Mouse (Mus musculus): ENCODE results near the gene Fads2. TPM values are rescaled to one million over a fixed set of nuclear protein-coding genes. Genes with fewer than 3 reads are reported as not detected.
"Not testable (repeated sequence)": the region's sequence is repeated elsewhere in the genome, so short reads cannot be mapped to it uniquely, and the experiment has no call there.

Fads2 gene
- 100 to 1,000 TPM; 152 to 168 (median 162) TPM for total RNA-seq (2022)

- peak; percentile 88 to 89 for DNase-seq (ENCODE audit: low spot score in 2 of 2)
Measured at GRCm38 (mm10) chr19:10101341-10102053, at the start of gene Fads2. Gene Fads2, minus strand, starts transcription at chr19:10101746.

DNA sequence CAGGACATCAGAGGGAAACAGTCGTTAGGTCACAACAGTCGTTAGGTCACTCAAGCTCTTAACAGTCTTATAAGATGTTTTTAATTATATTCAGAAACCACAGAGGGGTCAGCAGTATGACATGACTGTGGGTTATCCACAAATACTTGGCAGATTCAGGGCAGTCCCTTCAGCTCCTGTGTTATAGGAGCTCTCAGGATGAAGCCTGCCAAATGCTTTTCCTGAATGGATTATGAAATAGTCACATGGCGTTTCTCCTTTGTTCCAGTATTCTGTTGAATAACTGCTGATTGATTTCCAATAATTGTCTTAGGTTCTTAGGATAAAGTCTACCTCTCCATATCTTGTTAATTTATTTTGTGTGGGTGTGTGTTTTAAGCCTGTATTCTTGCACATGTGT is 47.6 kb upstream of the Fads2 start:
- no peak for DNase-seq (ENCODE audit: low spot score in 2 of 2)

DNA sequence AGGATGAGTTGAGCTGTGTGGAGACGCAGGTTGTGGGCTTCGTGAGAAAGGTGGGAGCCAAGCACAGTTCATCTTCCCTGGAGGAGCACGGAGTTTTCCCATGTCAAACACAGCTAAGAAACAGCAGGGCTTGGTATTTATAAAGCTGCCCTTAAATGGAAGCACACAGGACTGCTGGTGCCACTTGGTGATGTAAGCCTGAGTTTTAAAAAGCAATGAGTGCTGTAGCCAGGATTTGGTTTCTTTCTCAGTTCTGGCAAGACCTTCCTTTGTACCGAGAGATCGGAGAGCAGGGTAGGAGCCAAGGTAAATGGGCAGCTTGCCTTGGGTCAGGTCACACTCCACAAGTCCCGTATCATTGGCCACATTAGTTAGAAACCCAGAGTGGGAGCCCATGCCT is 47.0 kb upstream of the Fads2 start:
- no peak for DNase-seq (ENCODE audit: low spot score in 2 of 2)

DNA sequence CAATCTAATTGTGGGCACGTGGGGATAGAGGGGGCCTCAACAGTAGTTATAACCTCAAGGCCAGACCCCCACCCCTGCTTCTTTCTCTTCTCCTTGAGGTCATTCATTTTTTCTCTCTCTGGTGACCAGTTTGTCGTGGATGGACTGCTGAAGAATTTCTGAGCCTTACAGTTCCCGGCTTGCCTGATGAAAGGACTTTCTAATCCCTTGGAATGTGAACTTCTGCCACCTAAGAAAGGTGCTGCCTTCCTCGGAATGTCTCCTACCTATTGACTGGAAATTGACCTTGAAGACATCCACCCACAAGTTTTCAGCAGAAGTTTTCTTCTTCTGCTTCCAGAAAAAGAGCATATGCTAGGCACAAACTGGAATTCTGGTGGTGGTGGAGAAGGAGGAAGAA is 42.9 kb upstream of the Fads2 start:
- DNase-seq (ENCODE audit: low spot score in 2 of 2): no peak

DNA sequence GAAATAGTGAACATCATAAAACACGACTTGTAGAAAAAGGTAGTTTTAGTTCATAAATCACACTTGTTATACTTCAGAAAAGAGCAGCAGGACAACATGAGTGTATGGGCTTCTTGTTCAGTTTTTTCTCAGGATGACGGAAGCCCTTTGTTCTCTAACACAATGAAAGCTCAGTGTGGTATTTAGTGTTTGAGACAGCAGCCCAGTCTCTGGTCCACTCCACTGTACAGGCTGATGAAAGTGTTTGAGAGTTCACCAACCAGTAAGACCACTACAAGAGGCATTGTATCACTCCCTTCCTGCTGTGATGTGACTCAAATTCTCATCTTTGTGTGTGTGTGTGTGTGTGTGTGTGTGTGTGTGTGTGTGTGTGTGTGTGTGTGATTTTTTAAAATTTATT is 42.1 kb upstream of the Fads2 start:
- no peak for DNase-seq (ENCODE audit: low spot score in 2 of 2)

GRCm38 (mm10) chr19:10139736-10140135 is 38.2 kb upstream of the Fads2 start:
- no peak for DNase-seq (ENCODE audit: low spot score in 2 of 2)

DNA sequence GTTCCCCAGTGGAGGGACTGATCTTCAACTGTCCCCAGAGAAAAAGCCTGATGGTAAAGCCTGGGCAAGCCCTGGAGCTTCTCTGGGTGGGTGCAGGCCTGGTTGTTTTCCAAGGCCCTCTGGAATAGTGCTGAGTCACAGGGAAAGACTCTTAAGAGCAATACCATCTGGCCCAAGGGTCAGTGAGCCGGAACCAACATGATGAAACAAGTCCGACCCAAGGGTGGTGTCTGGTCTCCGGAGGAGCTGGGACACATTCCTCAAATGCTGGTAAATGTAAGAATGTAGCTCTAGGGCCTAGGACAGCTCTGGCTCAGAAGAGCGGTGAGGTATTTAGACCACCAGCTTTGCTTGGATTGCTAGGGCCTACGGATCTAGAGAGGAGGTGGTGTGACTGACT is 35.9 kb upstream of the Fads2 start:
- DNase-seq (ENCODE audit: low spot score in 2 of 2): no peak

DNA sequence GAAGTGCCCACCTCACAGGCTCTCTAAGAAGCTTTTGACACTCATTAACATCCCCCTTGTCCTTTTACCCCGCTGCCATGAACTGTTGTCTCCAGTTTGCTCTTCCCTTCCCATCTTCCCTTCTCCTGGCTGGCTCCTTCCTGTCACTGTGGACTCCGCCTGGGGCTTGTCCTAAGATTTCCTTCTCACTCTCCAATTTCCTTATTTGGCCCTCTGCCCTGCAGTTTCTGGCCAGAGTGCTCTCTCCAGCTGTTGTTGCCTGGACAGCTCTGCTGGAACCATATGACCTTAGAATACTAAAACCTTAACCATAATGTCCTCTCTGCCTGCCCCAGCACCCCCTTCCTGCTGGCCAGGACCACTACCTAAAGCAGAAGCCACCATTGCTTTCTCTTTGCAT is 33.1 kb upstream of the Fads2 start:
- DNase-seq (ENCODE audit: low spot score in 2 of 2): no peak

- not testable (repeated sequence) for DNase-seq (ENCODE audit: low spot score in 2 of 2)
Measured at GRCm38 (mm10) chr19:10129547-10129946, 28.0 kb upstream of the Fads2 start.

- no peak for DNase-seq (ENCODE audit: low spot score in 2 of 2)
Measured at GRCm38 (mm10) chr19:10126479-10127250, 25.1 kb upstream of the Fads2 start.

DNA sequence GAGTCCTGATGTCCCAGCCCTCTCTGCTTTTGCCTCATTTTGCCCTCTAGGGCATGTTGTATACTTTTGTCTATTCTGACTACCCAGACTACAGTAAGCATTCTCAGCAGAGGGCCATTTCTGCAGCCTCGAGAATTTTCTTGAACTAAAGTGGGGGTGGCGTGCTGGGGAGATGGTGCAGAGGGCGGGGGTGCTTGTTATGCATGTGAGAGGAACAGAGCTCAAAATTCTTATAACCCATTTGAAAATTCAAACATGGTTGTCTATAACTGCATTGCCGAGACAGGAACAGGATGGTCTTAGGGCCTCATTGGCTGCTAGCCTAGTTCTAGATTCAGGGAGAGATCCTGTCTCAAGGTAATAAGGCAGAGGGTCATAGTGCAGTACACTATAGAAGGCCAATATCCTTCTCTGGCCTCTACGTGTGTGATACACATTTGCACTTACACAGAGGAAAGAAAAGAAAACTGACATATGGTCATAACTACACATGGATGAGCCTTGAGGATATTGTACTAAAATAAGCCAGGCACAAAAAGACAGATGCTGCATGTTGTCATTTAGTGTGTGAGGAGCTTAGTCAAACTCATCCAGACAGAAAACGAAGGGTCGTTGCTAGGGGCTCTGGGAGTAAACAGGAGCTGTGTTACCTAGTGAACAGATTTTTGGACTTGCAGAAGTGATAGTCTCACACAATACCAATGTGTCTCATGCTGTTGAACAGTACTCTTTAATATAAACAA is 22.5 kb upstream of the Fads2 start:
- DNase-seq (ENCODE audit: low spot score in 2 of 2): peak in 1 of 2 experiments; percentile 32

- no peak for DNase-seq (ENCODE audit: low spot score in 2 of 2)
Measured at GRCm38 (mm10) chr19:10122021-10122631, 20.6 kb upstream of the Fads2 start.

DNA sequence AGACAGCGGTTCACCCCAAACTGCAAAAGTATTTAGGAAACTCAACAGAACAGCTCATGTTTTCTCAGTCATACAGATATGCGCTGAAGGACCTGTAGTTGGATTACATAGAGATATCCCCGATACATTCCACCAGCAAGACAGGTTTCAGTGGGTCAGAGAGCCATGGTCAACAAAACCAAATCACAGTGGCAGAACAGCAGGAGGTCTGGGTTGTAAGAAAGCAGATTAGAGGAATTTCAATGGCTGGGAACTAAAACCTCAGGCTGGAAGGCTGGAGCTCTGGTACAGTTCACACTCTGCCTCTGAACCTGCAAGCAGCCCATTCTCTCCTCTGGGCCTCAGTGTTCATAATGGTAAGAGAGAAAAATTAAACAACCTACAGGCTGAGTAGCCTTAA is 15.1 kb upstream of the Fads2 start:
- no peak for DNase-seq (ENCODE audit: low spot score in 2 of 2)

DNA sequence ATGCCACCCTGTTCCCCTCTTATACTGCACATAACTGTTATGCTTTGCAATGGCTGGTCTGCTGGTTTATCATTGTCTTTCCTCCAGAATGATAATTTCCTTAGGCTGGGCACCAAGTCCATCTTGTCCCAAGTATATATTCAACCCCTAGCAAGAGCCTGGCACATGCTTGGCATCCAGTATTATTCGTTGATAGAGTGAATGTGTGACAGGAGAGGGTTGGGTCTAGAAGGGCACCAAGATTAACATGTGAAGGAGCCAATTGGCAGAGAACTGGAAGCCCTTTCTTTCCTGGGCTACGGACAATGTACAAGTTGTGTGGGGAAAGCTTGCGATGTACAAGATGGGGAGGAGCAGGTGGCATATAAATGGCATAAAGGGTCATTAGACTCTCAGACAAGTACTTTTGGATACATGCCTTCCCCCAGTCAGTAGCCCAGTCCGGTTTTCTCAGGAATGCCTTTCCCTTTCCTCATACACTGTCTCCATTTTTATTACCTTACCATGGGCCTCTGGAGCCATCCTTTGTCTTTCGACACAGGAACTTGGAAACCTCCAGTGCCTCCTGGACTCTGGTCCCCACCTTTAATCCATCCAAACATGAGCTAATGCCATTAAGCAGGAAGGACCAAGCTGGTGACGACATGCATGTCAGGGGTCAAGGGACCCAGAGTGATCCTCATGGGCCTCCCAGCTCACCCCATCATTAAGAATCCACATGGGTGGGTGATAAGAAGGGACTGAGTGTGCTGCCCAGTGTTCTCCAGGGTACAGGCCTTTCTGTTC is 14.0 kb upstream of the Fads2 start:
- DNase-seq (ENCODE audit: low spot score in 2 of 2): no peak

DNA sequence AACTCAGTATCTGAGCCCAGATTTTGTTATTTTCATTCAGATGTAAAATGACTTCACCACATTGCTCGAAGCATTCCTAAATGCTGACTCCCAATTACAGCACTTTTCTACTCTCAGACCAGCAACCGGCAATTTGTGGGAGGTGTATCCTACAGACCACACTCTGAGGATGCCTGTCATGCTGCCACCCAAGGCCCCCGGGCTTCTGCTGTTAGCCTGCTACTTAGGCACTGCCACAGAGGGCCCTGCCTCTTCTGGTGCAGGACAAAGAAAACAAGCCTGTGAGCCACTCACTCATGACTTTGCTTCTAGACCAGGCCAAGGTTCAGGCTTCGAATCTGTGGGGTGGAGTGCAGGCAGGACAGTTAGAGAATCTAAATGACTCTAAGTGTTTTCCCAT is 11.4 kb upstream of the Fads2 start:
- DNase-seq (ENCODE audit: low spot score in 2 of 2): no peak

DNA sequence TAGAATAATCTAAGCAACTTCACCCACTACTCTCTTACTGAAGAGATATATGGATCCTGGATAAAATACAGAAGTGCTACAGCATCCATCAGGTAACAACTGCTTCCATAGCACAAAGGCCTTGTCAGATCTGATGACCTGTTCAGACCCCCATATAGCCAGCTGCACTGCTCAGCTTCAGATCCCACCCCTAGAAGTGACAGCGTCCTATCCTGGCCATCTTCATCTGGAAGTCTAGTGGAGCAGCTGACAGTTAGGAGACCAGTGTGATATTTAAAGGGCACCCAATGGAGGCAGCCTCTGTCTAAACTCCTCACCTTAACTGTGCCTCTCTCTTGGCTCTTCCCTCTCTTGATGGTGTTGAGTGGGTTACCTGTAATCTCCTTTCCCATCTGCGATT is 7.1 kb upstream of the Fads2 start:
- DNase-seq (ENCODE audit: low spot score in 2 of 2): no peak

DNA sequence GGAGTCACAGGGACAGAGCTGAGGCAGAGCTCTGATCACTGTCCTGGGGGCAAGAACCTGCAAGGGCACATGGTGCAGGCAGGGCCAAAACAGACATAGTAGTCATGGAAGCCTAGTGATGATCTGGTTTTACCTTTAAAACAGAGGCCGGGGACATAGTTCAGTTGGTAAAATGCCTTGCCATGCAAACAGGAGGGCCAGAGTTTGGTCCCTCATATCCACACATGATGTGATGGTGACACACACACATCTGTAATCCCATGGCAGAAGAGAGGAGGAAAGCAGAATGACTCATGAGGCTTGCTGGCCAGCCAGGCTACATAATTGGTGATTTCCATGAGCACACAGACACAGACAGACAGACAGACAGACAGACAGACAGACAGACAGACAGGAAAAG is 6.6 kb upstream of the Fads2 start:
- no peak for DNase-seq (ENCODE audit: low spot score in 2 of 2)

DNA sequence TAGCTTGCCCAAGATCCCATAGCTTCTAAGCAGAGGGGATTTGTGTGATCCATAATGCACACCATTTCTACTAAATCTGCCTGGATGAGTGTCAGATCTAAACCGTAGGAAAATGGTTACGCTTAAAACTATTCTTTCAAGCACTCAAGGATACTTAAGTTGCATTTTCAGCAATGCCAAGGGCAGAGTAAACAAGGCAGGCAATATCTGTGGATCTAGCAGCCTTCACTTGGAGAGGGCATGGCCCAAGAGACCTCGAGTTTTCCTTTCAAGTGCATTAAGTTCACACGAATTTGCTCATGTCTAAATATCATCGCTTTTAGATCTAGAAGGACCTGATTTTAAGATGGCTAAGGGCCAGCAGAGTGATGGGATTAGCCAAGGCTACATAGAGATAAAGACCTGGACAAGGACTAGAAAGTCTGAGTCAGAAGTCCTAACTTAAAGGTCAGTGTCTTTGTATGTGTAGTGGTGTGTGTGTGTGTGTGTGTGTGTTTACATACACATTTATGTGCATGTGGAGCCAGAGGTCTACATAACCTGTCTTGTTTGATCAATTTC is 5.6 kb upstream of the Fads2 start:
- DNase-seq (ENCODE audit: low spot score in 2 of 2): no peak

GRCm38 (mm10) chr19:10106634-10107033 is 5.1 kb upstream of the Fads2 start:
- no peak for DNase-seq (ENCODE audit: low spot score in 2 of 2)

- no peak for DNase-seq (ENCODE audit: low spot score in 2 of 2)
Measured at GRCm38 (mm10) chr19:10105034-10105493, 3.5 kb upstream of the Fads2 start.

- no peak for DNase-seq (ENCODE audit: low spot score in 2 of 2)
Measured at GRCm38 (mm10) chr19:10104234-10104633, 2.7 kb upstream of the Fads2 start.

Measured in layer of hippocampus, adult 8-10 months (tissue).